Mouse (Mus musculus): ENCODE results near the gene Rasgrp3.
"Not testable (repeated sequence)": the region's sequence is repeated elsewhere in the genome, so short reads cannot be mapped to it uniquely, and the experiment has no call there.

The Rasgrp3 gene

GRCm38 (mm10) chr17:75435599-75435998 is at the start of gene Rasgrp3:
Gene Rasgrp3, plus strand, starts transcription at chr17:75435896.
- no peak for DNase-seq (ENCODE audit: low spot score)

GRCm38 (mm10) chr17:75388402-75388801 is 47.3 kb upstream of the Rasgrp3 start:
- DNase-seq (ENCODE audit: low spot score): no peak

GRCm38 (mm10) chr17:75390142-75390541 is 45.6 kb upstream of the Rasgrp3 start:
- DNase-seq (ENCODE audit: low spot score): no peak

GRCm38 (mm10) chr17:75391429-75392192 is 44.1 kb upstream of the Rasgrp3 start:
- DNase-seq (ENCODE audit: low spot score): no peak

GRCm38 (mm10) chr17:75406405-75406804 is 29.3 kb upstream of the Rasgrp3 start:
- peak; percentile 75 for DNase-seq (ENCODE audit: low spot score)

GRCm38 (mm10) chr17:75416861-75417260 is 18.8 kb upstream of the Rasgrp3 start:
- DNase-seq (ENCODE audit: low spot score): peak; percentile 65

GRCm38 (mm10) chr17:75434152-75434551 is 1.5 kb upstream of the Rasgrp3 start:
- DNase-seq (ENCODE audit: low spot score): no peak

GRCm38 (mm10) chr17:75434871-75435270 is 825 bp upstream of the Rasgrp3 start:
- DNase-seq (ENCODE audit: low spot score): no peak

- no peak for DNase-seq (ENCODE audit: low spot score)
Observed at GRCm38 (mm10) chr17:75436095-75436494, 399 bp downstream of the Rasgrp3 start.

- DNase-seq (ENCODE audit: low spot score): no peak
Observed at GRCm38 (mm10) chr17:75436819-75437218, 1.1 kb downstream of the Rasgrp3 start.

- no peak for DNase-seq (ENCODE audit: low spot score)
Observed at GRCm38 (mm10) chr17:75437239-75437750, 1.6 kb downstream of the Rasgrp3 start.

GRCm38 (mm10) chr17:75438162-75438561 is 2.5 kb downstream of the Rasgrp3 start:
- DNase-seq (ENCODE audit: low spot score): no peak

- DNase-seq (ENCODE audit: low spot score): no peak
Observed at GRCm38 (mm10) chr17:75439062-75439461, 3.4 kb downstream of the Rasgrp3 start.

- DNase-seq (ENCODE audit: low spot score): no peak
Observed at GRCm38 (mm10) chr17:75440619-75441018, 4.9 kb downstream of the Rasgrp3 start.

- DNase-seq (ENCODE audit: low spot score): no peak
Observed at GRCm38 (mm10) chr17:75441260-75441830, 5.6 kb downstream of the Rasgrp3 start.

- no peak for DNase-seq (ENCODE audit: low spot score)
Observed at GRCm38 (mm10) chr17:75442352-75442751, 6.7 kb downstream of the Rasgrp3 start.

GRCm38 (mm10) chr17:75443064-75443621 is 7.4 kb downstream of the Rasgrp3 start:
- DNase-seq (ENCODE audit: low spot score): no peak

GRCm38 (mm10) chr17:75448257-75448656 is 12.6 kb downstream of the Rasgrp3 start:
- DNase-seq (ENCODE audit: low spot score): no peak

GRCm38 (mm10) chr17:75449022-75449421 is 13.3 kb downstream of the Rasgrp3 start:
- no peak for DNase-seq (ENCODE audit: low spot score)

GRCm38 (mm10) chr17:75452313-75452712 is 16.6 kb downstream of the Rasgrp3 start:
- DNase-seq (ENCODE audit: low spot score): no peak

- DNase-seq (ENCODE audit: low spot score): no peak
Observed at GRCm38 (mm10) chr17:75453639-75454038, 17.9 kb downstream of the Rasgrp3 start.

- DNase-seq (ENCODE audit: low spot score): not testable (repeated sequence)
Observed at GRCm38 (mm10) chr17:75456096-75456495, 20.4 kb downstream of the Rasgrp3 start.

- DNase-seq (ENCODE audit: low spot score): no peak
Observed at GRCm38 (mm10) chr17:75460621-75461020, 24.9 kb downstream of the Rasgrp3 start.
